Mouse (Mus musculus): ENCODE results near the gene Arih2. TPM values are rescaled to one million over a fixed set of nuclear protein-coding genes. Genes with fewer than 3 reads are reported as not detected.
A peak's percentile ranks its signal among the peaks of the same experiment; 100 is the strongest.

The Arih2 gene
- total and polyA plus RNA-seq, 3 experiments = 77.4 to 153 (median 86.9) TPM

- TF ChIP-seq GATA2 (IDR thresholded peaks at IDR 0.05; ENCODE audit: borderline replicate concordance, low read depth, low read length) = no peak
- no peak for TF ChIP-seq POLR2AphosphoS5 (IDR thresholded peaks at IDR 0.05; ENCODE audit: insufficient replicate concordance, low read depth, low read length)
- no peak for TF ChIP-seq TAL1 (conservative IDR thresholded peaks at IDR 0.05; ENCODE audit: low read depth, low read length)
- no peak for TF ChIP-seq CTCF (IDR thresholded peaks at IDR 0.05; ENCODE audit: low read depth, low read length)
- TF ChIP-seq GATA1 (IDR thresholded peaks at IDR 0.05; ENCODE audit: borderline replicate concordance, low read length) = no peak
- Histone ChIP-seq H3K9me3 (replicated peaks) (no peaks in the 10 kb centered on the region), H3K36me3 (replicated peaks) (no peaks in the 10 kb centered on the region), H3K4me3 (ENCODE audit: low read depth, low read length) (peak overlapping the region; percentile 33; the same call in 1 of the 2 replicates), H3K4me1 (ENCODE audit: insufficient read depth, low read depth, low read length) (peaks cover 23% of the 10 kb centered on the region), H3K27me3 (ENCODE audit: insufficient read depth, low read length) (no peaks in the 10 kb centered on the region)
- peak; percentile 19 for DNase-seq (ENCODE audit: low spot score)
- ATAC-seq (ENCODE audit: extremely low read depth, insufficient number of reproducible peaks, low FRiP score, poor library complexity, severe bottlenecking) = no peak
Observed at GRCm38 (mm10) chr9:108654566-108655464, 5.6 kb upstream of the Arih2 start.

- H3K36me3 ChIP-seq (replicated peaks) = peaks cover 21% of the 10 kb centered on the region
- TF ChIP-seq CTCF (IDR thresholded peaks at IDR 0.05; ENCODE audit: low read depth, low read length) = no peak
- no peak for TF ChIP-seq TAL1 (conservative IDR thresholded peaks at IDR 0.05; ENCODE audit: low read depth, low read length)
- no peak for TF ChIP-seq POLR2AphosphoS5 (IDR thresholded peaks at IDR 0.05; ENCODE audit: insufficient replicate concordance, low read depth, low read length)
- no peak for TF ChIP-seq GATA1 (IDR thresholded peaks at IDR 0.05; ENCODE audit: borderline replicate concordance, low read length)
- TF ChIP-seq GATA2 (IDR thresholded peaks at IDR 0.05; ENCODE audit: borderline replicate concordance, low read depth, low read length) = no peak
- no peaks in the 10 kb centered on the region for H3K9me3 ChIP-seq (replicated peaks)
- peak overlapping the region; percentile 88 for H3K4me3 ChIP-seq (ENCODE audit: low read depth, low read length)
- ATAC-seq (ENCODE audit: extremely low read depth, insufficient number of reproducible peaks, low FRiP score, poor library complexity, severe bottlenecking) (no peak), DNase-seq (ENCODE audit: low spot score) (peak; percentile 14)
- H3K27me3 ChIP-seq (ENCODE audit: insufficient read depth, low read length) = no peaks in the 10 kb centered on the region
- peaks cover 39% of the 10 kb centered on the region for H3K4me1 ChIP-seq (ENCODE audit: insufficient read depth, low read depth, low read length)
Observed at GRCm38 (mm10) chr9:108649561-108650440, 615 bp upstream of the Arih2 start.

- no peak for ATAC-seq (ENCODE audit: extremely low read depth, insufficient number of reproducible peaks, low FRiP score, poor library complexity, severe bottlenecking)
- Histone ChIP-seq H3K27me3 (ENCODE audit: insufficient read depth, low read length) (no peaks in the 10 kb centered on the region), H3K36me3 (replicated peaks) (peaks cover 33% of the 10 kb centered on the region), H3K9me3 (replicated peaks) (no peaks in the 10 kb centered on the region), H3K4me3 (ENCODE audit: low read depth, low read length) (peak overlapping the region; percentile 88), H3K4me1 (ENCODE audit: insufficient read depth, low read depth, low read length) (peaks cover 36% of the 10 kb centered on the region)
- DNase-seq (ENCODE audit: low spot score) = no peak
- TF ChIP-seq GATA1 (IDR thresholded peaks at IDR 0.05; ENCODE audit: borderline replicate concordance, low read length) (no peak), POLR2AphosphoS5 (IDR thresholded peaks at IDR 0.05; ENCODE audit: insufficient replicate concordance, low read depth, low read length) (no peak), GATA2 (IDR thresholded peaks at IDR 0.05; ENCODE audit: borderline replicate concordance, low read depth, low read length) (no peak), TAL1 (conservative IDR thresholded peaks at IDR 0.05; ENCODE audit: low read depth, low read length) (no peak), CTCF (IDR thresholded peaks at IDR 0.05; ENCODE audit: low read depth, low read length) (no peak)
Observed at GRCm38 (mm10) chr9:108648166-108648565, 1.0 kb downstream of the Arih2 start.

- ATAC-seq (ENCODE audit: extremely low read depth, insufficient number of reproducible peaks, low FRiP score, poor library complexity, severe bottlenecking) = no peak
- no peaks in the 10 kb centered on the region for H3K27me3 ChIP-seq (ENCODE audit: insufficient read depth, low read length)
- H3K36me3 ChIP-seq (replicated peaks) = peaks cover 89% of the 10 kb centered on the region
- no peak for DNase-seq (ENCODE audit: low spot score)
- TF ChIP-seq TAL1 (conservative IDR thresholded peaks at IDR 0.05; ENCODE audit: low read depth, low read length) (no peak), GATA2 (IDR thresholded peaks at IDR 0.05; ENCODE audit: borderline replicate concordance, low read depth, low read length) (no peak), POLR2AphosphoS5 (IDR thresholded peaks at IDR 0.05; ENCODE audit: insufficient replicate concordance, low read depth, low read length) (no peak), GATA1 (IDR thresholded peaks at IDR 0.05; ENCODE audit: borderline replicate concordance, low read length) (no peak), CTCF (IDR thresholded peaks at IDR 0.05; ENCODE audit: low read depth, low read length) (no peak)
- peaks cover 42% of the 10 kb centered on the region for H3K4me1 ChIP-seq (ENCODE audit: insufficient read depth, low read depth, low read length)
- no peaks in the 10 kb centered on the region for H3K9me3 ChIP-seq (replicated peaks)
- no peak overlapping the region for H3K4me3 ChIP-seq (ENCODE audit: low read depth, low read length)
Observed at GRCm38 (mm10) chr9:108639825-108640224, 9.4 kb downstream of the Arih2 start.

- ATAC-seq (ENCODE audit: extremely low read depth, insufficient number of reproducible peaks, low FRiP score, poor library complexity, severe bottlenecking) (no peak), DNase-seq (ENCODE audit: low spot score) (no peak)
- Histone ChIP-seq H3K9me3 (replicated peaks) (no peaks in the 10 kb centered on the region), H3K27me3 (ENCODE audit: insufficient read depth, low read length) (no peaks in the 10 kb centered on the region), H3K36me3 (replicated peaks) (peaks cover 85% of the 10 kb centered on the region), H3K4me3 (ENCODE audit: low read depth, low read length) (no peak overlapping the region), H3K4me1 (ENCODE audit: insufficient read depth, low read depth, low read length) (peaks cover 50% of the 10 kb centered on the region)
- no peak for TF ChIP-seq GATA2 (IDR thresholded peaks at IDR 0.05; ENCODE audit: borderline replicate concordance, low read depth, low read length)
- TF ChIP-seq TAL1 (conservative IDR thresholded peaks at IDR 0.05; ENCODE audit: low read depth, low read length) = no peak
- TF ChIP-seq CTCF (IDR thresholded peaks at IDR 0.05; ENCODE audit: low read depth, low read length) = no peak
- no peak for TF ChIP-seq POLR2AphosphoS5 (IDR thresholded peaks at IDR 0.05; ENCODE audit: insufficient replicate concordance, low read depth, low read length)
- no peak for TF ChIP-seq GATA1 (IDR thresholded peaks at IDR 0.05; ENCODE audit: borderline replicate concordance, low read length)
Observed at GRCm38 (mm10) chr9:108635415-108635814, 13.8 kb downstream of the Arih2 start.
